Mouse (Mus musculus): ENCODE measurements at regions not wholly inside any gene's neighbourhood (a gene's known extent, or its start where the extent isn't known, plus 50 kb on each side); places are given as distances from the start of the nearest gene placed in this dataset.

DNA sequence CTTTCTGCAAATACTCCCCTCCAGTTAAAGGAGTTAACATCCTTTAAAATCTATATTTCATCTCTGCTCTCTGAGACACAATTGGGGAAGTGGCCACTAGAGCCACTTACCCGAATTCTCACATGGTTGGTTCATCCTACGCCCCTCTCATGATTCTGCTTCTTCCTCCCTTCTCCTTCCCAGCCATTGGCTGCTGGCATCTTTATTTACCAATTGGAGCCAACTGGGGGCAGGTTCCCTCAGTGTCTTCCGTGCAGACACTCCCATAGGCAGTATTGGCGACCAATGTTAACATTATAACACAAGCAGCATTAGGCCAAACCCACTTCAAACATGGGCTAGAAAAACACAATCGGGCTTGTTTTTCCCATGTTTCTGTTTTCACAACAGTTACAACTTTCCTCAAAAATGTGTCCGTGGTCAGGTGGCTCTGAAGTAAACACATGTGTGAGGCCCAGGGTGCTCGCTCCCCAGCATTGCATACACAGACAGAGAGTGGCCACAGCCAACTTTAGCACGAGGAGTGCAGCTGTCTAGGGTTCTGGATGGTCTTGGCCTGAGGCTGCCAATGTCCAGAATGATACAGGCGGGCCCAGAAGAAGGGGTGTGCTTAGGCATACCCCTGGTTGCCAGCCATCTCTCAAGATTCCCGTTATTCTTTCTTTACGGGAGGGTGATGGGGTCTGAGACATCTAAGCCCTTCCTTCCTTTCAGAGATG lies 119.1 kb downstream of the Zfp706 start:
- no peak for DNase-seq (ENCODE audit: low spot score)

DNA sequence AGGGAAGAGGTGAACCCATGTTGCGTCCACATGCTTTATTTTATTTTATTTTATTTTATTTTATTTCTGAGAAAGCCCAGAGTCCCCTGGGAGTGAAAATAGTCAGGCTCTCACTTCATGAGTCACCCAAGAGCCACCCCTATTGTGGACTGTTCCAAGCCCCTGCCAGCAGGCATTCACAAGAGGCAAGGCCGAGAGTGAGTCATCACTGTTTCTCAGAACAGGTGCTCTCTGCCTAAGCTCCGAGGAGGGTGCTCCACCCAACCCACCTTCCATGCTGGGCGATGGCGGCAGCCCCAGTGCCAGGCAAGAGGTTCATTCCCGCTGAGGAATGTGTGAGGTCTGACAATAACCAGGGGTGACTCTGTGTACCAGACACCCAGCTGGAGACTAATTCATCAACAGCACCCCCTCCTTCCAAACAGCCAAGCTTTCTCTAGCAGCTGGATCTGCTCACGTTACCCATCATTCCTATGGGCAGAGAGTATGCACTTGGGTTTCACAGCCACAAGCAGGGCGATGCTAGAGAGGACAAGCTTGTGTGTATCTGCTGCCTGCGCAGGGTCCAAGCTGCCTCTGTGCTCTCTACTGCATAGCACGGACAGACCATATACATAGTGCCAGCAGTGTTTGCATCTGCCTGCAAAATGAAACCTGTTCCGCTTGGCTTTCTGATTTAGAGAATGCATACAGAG lies 122.8 kb downstream of the Zfp706 start:
- no peak for DNase-seq (ENCODE audit: low spot score)

DNA sequence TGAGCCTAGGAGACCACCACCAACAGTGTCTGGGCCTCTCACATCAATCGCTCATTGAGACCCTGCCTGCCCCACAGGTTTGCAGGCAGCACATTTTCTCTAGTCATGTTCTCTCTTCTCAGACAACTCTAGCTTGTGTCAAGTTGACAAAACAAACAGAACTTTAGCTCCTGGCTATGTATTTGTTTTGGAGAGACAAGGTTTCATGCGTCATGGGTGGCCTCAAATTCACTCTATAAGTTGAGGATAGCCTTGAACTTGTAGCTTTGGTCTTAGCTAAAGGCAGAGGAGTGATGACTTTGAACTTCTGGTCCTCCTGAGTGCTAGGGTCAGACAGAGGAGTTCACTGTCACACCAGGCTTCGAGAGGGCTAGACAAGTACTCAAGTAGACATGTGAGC lies 123.5 kb downstream of the Zfp706 start:
- no peak for DNase-seq (ENCODE audit: low spot score)

DNA sequence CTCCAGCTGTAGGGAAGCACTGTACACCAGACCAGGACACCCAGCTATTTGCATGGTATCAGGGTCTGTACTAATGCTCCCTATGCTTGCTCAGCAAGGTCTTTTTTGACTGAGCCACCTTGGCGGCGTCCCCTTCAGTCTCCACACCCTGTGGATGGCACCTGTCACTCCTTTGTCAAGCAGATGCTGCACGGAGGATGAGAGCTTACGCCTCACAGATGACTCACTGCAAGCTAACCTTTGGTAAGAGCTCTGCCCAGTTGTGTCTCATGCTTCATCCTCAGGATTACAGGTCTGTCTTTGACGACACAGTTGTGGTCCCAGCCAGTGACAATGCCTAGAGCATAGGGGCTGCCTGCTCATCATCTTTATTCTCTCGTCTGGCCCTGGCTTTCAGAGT lies 124.4 kb downstream of the Zfp706 start:
- no peak for DNase-seq (ENCODE audit: low spot score)

DNA sequence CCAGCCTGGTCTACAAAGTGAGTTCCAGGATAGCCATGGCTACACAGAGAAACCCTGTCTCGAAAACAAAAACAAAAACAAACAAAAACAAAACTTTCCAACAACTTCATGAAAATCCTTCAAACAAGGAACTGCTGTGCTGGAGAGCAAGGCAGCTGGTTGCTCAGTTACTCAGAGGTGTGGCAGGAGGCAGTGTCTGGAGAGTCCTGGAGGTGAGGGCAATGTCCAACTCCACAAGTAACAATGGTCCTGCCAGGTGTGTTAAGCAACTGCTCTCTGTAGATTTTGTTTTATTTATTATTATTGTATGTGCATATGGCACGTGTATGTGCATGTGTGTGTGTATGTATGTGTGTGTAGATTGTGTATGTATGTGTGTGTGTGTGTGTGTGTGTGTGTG lies 126.0 kb downstream of the Zfp706 start:
- no peak for DNase-seq (ENCODE audit: low spot score)

DNA sequence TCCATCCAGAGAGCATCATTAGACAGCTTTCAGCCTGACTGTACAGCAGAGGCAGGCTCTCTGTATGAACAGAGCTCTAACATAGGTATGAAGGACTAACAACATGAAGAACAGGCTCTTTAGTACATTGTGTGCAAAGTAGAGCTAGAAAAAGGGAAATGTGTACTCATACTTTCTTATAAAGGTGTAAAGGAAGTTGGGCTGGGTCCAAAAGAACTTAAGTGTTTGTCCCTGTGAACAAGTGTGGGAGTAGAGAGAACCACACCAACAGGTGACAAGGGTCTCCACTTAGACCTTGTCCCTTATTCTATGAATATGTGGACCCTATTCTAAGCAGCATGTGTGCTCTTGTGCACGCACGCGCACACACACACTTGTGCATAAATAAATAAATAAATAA lies 127.0 kb downstream of the Zfp706 start:
- DNase-seq (ENCODE audit: low spot score), result no peak

DNA sequence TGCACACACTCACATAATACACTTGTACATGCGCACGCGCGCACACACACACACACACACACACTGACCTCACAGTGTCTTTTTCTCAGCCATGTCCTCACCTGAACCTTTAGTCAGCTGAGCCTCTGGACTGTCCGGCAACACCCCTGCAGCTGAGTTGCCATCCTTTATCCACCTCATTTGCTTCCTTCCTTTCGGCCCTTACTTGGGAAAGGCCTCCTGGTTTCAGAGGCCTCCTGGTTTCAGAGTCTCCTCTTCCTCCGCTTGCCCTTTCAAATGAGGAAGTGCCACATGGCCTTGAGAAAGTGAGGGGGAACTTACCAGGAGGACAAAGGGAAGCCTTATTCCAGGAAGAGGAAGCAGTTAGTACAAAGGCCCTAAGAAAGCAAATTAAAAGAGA lies 128.0 kb downstream of the Zfp706 start:
- DNase-seq (ENCODE audit: low spot score), result no peak

DNA sequence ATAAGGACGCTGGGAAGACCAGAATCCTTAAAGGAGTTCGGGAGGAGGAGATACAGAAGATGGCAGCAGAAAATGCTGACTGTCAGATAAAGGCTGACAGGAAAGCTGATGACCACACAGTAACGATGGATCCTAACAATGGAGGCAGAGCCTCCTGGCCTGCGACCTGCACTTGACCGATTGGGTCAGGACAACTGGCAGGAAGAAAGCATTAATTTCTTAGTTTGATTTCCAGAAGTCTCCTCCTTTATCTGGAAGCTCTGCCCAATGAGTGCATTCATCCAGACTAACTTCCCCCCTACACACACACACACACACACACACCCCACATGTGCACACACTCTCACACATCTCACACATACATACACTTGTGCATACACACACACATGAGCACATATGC lies 128.6 kb downstream of the Zfp706 start:
- no peak for DNase-seq (ENCODE audit: low spot score)

DNA sequence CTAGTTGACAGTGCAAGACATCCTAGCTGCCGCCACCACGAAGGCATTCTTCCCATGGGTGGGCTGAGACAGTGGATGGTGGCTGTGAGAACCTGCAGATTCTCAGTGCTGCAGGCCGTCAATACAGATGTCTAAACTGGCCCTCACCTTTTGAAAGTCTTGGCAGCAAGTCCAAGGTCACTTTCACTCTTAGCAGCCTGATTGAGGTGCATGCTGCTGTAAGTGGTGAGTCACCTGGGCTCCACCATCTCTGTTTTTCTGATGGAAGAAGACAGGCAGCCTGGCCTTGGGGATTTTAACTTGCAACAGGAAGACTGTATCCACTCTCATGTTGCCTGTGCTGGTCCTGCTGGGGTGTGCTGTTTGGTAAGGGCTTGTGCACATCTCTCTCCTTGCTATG lies 129.3 kb downstream of the Zfp706 start:
- no peak for DNase-seq (ENCODE audit: low spot score)

DNA sequence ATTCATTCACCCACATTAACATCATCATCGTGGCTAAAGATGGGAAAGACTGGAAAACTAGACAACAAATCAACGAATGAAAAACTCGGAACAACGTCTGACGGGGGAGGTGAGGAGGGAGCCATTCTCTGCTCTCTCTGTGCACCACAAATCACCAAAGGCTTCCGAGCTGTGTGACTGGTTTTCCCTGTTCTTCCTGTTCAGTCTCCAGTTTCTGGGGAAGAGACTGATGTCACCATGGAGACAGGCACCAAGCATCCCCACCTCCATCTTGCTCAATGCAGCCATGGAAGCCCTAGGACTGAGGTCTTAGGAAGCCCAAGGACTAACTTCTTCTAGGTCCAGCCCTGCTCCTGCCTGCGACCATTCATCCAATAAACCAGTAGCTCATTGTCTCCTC lies 130.1 kb downstream of the Zfp706 start:
- no peak for DNase-seq (ENCODE audit: low spot score)

DNA sequence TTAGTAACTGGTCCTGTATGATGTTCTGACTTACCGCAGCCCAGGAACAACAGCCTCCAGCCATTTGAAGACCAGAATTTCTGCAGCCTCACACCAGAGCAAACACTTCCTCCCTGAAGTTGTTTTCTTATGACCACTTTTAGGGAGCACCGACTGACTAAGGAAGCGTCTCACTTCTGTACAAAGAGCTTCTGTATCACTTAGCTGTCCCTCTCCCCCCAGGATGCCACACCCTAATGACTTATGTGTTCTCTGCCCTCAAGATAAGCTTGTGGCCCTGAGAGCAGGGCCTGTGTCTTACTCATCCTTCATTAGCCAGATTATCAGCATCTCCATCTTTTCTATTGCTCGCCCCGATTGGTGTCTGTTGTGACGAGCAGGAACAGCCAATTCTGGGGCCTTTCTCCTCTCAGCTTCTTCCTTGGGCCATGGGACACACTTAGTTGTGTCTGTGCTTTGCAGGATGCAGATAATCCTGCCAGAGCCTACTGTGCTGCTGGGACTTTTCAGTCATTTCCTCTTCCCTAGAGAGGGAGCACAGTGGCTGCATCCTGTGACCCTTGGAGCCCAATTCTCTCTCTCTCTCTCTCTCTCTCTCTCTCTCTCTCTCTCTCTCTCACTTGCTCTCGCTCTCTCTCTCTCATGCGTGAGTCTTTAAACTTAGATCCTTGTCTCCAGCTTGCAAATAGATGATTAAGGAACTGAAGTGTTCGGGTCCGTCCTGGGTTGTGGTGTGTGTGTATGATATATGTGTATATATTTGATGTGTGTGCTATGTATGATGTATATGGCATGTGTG lies 131.4 kb downstream of the Zfp706 start:
- DNase-seq (ENCODE audit: low spot score), result no peak

DNA sequence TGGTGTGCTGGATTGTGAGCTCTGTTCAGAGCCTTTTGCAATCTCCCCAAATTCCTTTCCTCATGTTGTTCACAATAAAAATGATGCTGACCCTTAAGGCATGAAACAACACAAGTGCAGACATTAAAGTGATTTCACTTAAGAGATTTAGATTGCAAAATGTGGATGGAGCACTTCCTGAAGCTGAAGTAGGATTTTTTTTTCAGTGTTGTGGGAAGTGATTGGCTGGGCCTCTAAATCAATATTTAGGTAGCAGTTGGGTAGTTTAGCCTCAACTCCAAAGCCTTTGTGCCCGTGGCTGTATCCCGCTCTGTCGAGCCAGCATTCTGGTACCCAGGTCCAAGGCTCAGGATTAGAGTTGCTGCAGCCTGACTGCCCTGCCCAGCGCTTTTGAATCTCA lies 133.0 kb downstream of the Zfp706 start:
- DNase-seq (ENCODE audit: low spot score), result no peak

DNA sequence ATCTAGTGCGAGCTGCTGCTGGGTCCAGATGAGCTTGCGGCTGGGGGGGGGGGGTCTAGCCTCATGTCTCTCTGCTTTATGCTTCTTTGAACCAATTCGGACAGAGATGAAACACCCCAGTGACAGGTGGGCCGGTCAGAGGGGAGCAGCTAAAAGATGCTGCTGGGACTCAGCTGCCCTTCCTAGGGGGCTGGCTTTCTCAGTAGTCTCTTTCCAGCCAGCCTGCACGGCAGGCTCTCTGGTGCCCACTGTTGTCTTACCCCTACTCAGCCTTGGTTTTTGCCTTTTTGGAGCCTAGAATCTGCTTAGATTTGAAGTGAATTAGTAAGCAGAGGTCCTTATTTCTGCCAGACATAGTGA lies 133.7 kb downstream of the Zfp706 start:
- no peak for DNase-seq (ENCODE audit: low spot score)

DNA sequence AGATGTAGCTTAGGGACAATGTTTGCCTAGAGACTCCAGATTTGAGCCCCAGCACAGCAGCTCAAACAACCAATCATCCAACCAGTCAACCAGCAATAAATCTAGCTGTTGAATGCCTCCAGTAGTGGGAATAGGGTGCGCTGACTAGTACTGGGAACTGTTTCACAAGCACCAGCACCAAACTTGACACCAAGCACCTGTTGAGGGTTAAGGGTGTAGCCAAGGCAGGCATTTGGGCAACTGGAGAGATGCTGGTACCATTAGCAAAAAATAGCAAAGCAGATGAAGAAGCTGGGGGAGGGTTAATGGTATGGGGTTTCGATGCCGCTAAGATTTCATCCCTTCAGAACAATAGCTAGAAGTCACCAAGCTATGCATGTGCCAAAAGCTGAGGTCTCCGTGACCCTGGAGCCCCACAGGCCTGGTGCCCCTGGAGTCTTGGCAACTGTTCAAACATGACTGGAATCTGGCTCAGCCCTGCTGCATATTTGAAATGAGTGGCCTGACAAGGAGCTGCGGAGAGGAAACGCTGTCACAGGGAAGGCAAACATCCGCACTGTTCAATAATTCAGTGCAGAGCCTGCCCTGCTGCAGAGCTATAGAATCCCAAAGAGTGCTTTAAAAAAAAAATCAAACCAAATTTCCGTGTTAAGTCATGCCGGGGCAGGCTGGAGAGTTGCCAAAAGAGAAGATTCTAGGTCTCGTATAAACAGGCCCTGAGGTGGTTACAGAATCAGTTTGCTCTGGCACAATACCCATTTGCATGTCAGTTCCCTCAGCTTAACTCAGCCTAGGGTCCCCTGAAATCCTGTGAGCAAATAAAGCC lies 134.3 kb downstream of the Zfp706 start:
- DNase-seq (ENCODE audit: low spot score), result peak; percentile 31

DNA sequence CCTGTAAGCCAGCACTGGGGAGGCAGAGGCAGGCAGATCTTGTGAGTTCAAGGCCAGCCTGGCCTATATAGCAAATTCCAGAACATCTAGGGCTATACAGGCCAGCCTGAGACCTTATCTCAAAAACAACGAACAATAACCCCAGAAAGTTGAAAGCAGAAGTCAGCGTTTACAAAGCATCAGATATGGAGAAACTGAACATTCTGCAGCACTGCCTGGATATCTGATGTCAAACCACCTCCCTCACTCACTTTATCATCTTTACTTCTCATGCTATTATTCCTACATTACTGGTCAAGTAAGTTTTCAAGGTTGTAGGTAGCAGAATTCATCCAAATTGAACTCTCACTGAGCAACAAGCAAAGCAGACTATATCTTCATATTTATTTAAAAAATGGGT lies 135.0 kb downstream of the Zfp706 start:
- DNase-seq (ENCODE audit: low spot score), result no peak

DNA sequence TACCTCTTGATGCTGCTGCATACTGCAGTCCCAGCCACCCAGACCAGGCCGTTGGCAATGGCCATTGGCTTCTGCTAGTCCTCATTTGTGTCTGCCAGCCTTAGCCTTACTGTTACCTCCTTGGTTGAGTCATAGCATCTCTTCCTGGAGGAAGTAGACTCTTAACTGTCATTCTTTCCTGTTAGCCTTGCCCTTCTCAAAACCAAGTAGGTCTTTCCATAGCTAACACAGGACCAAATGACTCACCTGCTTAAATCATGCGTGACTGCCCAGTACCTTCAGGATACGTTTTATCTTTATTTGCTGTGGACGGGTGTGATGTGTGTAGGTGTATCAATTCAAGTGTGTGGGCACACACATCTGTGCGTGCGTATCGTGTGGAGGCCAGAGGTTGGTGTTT lies 136.9 kb downstream of the Zfp706 start:
- DNase-seq (ENCODE audit: low spot score), result no peak

DNA sequence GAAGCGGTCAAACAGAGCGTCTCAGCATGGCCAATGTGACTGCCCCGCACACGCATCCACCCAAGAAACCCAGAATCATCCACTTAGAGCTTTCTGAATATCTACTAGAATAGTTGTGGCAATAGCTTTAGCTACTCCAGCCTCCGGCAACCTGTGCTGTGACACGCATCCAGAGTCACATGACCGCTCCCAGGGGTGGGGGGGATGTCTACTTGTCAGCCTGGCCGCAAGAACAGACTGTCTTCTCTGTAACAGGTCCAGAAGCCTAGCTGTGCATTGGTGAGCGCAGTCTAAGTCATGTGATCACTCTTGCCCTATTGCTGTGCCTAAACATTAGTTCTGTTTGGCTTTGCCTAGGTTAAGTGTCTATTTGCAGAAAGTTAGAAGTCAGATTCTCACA lies 137.5 kb downstream of the Zfp706 start:
- no peak for DNase-seq (ENCODE audit: low spot score)

DNA sequence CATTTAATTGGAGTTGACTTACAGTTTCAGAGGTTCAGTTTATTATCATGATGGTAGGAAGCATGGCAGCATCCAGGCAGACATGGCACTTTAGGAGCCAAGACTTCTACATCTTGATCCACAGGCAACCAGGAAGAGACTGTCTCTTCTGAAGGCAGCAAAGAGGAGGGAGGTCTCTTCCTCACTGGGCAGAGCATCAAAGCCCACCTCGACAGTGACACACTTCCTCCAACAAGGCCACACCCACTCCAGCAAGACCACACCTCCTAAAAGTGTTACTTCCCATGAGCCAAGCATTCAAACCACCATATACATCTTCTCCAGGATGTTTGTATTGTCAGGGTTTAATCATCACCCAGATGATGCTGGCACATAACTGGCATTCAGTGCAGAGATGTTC lies 141.5 kb downstream of the Zfp706 start:
- no peak for DNase-seq (ENCODE audit: low spot score)

DNA sequence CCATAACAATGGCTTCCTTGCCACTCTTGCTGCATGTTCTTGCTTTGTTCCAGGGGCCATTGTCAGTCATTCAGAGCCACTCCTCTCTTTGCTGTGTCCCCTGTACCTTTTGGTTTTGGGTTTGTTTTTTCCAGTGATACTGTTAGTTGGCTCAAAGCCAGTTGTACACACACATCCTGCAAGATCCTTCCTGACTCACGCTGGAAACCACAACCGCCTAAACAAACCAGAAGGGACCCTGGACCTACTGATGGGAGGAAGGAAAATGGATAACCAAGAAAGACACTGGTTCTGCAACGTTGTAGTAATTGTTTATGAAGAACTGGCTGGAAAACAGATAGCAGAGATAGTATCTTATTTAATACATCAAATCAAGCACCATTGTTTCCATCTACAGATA lies 142.2 kb downstream of the Zfp706 start:
- DNase-seq (ENCODE audit: low spot score), result no peak

DNA sequence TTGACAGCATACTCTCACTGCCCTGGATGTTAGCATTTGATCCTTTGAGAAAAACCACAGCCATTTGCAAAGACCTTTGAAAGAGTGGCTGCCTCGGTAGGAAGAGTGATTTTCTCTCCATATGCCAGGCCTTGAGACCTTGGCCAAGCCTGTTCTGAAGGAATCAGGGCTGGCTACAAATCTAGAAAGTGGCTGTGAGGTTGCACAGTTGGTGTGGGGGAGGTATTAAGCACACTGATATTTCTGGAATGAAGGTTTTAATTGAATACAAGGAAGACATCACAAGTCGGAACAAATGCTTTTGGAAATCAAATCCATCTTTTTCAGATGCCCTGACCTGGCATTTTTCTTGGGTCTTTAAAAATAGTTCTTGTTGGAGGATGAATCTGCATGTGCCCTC lies 143.5 kb downstream of the Zfp706 start:
- no peak for DNase-seq (ENCODE audit: low spot score)

DNA sequence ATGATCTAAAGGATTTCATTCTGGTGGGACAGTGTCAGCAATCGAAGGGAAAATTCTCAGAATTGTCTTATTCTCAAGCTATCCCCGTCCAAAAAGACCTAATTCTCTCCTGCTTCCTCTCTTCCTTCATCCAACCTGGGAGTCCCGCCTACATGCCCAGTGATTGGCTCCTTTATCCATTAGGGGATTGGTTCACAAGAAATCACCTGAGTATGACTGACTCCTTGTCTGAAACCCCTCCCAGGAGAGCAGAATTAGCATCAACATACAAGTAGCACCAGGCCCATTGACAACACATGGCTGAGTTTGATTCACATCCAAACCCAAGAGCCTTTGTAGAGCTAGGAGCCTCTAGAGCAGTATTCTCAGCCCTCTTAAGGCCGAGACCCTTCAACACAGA lies 148.9 kb downstream of the Zfp706 start:
- no peak for DNase-seq (ENCODE audit: low spot score)

DNA sequence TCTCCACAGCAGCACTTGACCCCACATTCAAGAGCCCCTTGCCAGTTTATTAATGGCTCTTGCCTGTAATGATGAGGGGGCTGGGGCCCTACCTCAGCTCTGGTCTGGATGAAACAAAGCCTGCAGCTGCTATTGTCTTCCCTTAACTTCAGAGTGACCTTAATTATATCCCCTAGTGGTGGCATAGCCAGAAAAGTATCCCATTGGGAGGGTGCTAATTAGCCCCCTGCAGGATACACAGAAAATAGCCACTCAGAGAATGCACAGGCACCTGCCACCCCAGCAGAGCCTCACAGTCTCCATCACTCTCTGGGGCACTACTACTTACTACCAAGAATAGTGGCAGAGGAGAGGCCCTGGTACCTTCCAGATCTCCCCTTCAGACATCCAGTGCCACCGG lies 150.0 kb downstream of the Zfp706 start:
- DNase-seq (ENCODE audit: low spot score), result no peak
